Mouse (Mus musculus) gonadal fat pad, adult 2 months (tissue): Measurements from ENCODE around the gene Spry2. TPM values are rescaled to one million over a fixed set of nuclear protein-coding genes. Genes with fewer than 3 reads are reported as not detected.

Experiments used
- DNase-seq: peaks from one replicate; pipeline ENCODE4 v3.0.0-alpha.2; 2012; ENCODE audit warnings: low read depth
- polyA plus RNA-seq: library from polyadenylated mRNA; depleted of rRNA; stranded (reverse); fragments of >200 nt; gene quantifications from 2 replicates; pipeline ENCODE4 v1.2.3, GENCODE M21; 2012; rRNA removed

Gene Spry2
- polyA plus RNA-seq = 16.2 and 17.9 TPM in 2 replicates

DNA sequence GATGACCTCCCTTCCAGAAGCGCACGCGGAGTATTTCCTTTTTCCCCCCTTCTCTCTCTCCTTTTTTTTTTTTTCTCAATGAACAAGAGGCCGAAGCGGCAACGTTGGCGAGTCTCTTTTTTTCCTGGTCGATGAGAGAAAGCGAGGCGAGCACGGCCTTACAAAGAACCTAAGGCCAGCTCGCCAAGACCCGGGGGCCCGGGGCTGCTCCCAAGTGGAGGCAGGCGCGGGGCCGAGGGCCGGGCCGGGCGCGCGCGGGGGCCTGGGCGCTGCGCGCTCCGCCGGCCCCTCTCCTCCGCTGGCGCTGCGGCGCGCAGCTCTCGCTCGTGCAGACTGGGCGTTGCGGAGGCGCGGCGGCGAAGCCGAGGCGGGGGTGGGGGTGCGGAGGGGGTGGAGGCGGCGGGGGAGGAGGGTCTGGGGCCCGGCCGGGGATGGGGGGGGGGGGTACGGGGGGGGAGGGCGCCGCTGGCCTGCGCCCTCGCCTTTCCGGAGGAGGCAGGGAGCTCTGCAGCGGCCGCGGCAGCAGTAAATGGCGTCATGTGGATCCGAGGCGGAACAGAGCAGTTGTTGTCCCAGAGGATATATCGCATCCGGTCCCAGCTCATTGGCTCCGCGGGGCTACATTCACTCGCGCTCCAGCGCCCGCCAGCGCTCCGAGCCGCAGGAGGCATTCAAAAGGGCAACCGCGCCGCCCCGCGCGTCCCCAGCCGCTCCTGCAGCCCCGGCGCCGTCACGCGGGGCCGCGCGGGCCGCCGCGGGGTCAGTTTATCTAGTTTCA lies at the start of gene Spry2:
Gene Spry2, minus strand, starts transcription at position 29 of the 778 bp plus-strand sequence.
- no peak for DNase-seq

GRCm38 (mm10) chr14:105941353-105941752 lies 44.7 kb upstream of the Spry2 start:
- DNase-seq = no peak

GRCm38 (mm10) chr14:105926726-105927125 lies 30.1 kb upstream of the Spry2 start:
- no peak for DNase-seq

GRCm38 (mm10) chr14:105925305-105925704 lies 28.7 kb upstream of the Spry2 start:
- DNase-seq = no peak

DNA sequence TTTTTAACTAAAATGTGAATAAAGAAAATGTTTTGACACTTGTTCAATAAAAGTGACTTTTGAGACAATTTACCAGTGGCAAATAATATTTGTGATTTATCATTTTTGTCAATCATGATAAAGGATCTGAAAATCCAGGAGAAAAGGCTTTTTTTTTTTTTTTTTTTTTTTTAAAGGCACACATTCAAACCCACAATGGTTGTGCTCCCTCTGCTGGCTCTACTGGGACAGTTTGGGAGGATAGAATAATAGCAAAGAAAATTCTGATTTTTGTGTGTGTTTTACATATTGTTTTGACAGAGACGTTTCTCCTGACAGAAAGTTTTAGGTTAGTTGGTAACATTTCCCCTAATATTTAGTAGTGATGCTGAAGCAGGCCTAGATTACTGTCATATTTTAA lies 28.1 kb upstream of the Spry2 start:
- DNase-seq = no peak

GRCm38 (mm10) chr14:105922874-105923273 lies 26.3 kb upstream of the Spry2 start:
- no peak for DNase-seq

GRCm38 (mm10) chr14:105922427-105922826 lies 25.8 kb upstream of the Spry2 start:
- no peak for DNase-seq

DNA sequence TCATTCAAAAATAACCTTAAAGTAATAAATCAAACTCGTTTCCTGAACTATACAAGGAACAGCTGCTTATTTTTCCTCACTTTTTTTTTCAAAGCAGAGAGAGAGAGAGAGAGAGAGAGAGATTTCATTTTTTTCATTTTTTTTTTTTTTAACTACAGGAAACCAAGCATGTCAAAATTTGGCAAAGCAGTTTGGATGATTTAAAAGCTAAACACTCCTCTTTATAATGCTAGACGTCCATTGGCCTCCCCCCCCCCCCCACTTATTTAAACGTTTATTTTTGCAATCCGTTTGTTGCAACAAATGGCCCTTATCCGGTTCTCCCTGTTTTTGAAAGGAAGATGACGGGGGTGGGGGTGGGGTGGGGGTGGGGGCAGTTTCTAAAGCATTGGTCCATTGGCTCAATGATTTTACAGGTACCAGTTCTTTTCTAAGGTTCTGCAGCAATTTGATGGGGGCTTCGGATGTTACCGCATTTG lies 24.6 kb upstream of the Spry2 start:
- DNase-seq = no peak

GRCm38 (mm10) chr14:105920395-105921216 lies 24.0 kb upstream of the Spry2 start:
- no peak for DNase-seq

DNA sequence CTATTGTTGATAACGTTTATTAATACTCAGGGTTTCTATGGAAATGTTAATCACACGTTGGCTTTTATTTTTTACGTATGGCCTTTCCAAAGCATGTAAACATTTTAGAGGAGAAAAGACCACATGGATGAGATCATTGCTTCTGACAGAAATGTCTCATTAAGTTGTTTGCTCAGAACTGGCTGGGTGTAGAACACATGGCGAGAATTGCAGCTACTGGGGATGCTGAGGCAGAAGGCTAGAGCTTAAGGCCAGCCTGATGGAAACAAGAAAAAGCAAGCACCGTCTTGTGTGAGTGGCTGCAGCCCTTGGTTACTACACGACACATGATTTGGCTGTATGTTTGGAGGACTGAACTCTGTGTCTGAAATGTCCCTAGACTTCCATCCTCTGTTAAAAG lies 10.6 kb upstream of the Spry2 start:
- DNase-seq = no peak

GRCm38 (mm10) chr14:105905935-105906334 lies 9.3 kb upstream of the Spry2 start:
- no peak for DNase-seq

DNA sequence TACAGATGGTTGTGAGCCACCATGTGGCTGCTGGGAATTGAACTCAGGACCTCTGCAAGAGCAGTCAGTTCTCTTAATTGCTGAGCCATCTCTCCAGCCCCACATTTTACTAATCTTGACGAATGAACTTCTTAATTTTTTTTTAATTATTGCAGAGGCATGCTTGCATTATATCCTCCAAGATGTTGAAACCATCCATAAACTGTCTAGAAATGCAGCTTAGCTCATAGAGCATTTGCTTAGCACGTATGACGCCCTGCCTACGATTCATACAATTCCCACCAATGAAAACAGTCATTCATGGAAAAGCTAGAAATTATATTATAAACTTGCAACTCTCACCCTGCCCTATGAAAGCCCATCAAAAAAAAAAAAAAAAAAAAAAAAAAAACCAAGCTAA lies 8.9 kb upstream of the Spry2 start:
- DNase-seq = no peak

- no peak for DNase-seq
These were observed 6.2 kb upstream of the Spry2 start for GRCm38 (mm10) chr14:105902807-105903206.

GRCm38 (mm10) chr14:105900841-105901240 lies 4.2 kb upstream of the Spry2 start:
- DNase-seq = no peak

DNA sequence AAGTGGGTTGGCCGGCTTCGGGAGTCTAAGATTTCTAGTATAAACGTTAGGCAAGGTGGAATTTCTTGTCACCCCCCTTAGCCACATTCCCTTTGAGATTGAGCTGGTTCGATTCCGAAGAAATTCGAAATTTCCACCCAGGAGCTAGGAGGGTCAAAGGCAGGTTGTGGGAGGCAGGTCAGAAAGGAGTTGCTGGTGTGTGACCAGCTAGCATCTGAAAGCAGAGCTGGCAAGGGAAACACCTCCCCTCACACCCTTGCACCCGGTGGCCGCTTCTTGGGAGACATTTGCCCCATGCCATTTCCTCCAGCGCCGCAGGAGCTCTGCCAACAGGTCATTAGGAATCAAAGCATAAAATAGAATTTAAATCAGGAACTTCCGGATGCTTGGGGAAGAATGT lies 2.5 kb upstream of the Spry2 start:
- no peak for DNase-seq

DNA sequence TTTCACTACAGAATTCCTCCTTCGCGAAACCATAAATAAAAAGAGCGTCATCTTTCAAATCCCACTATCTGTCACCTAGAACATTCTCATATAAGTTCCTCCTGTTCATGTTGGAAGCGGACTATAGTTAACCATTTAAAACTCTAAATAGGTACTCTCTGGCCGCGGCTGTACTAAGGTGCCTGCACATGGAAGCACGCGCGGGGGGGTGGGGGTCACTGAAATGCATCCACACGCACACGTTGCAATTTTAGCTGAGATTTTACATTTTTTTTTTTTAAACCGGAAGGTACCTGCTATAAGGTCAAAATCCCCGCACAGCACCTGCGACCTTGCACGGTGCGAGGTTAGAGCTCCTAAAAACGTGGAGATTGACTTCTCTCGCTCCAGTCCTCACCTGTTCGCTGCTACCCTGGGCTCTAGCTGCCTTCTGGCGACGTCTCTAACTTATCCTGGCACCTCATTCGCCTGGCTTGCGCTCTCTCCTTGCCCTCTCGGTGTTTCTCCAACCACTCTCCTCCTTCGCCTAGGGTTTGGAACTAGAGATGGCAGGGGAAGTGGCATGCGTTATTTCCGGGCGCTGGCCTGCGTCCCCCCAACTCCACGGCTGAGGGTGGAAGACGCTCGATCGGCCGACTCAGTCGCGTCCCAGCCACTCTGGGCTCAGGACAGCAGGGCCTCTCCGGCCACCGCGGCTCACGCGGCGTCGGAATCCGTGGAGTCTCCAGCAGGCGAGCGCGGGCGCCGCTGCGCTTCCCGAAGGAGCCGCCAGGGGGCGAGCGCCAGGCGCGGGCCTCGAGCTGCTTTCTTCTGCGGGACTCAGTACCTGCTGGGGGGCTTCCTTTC lies 1.9 kb upstream of the Spry2 start:
- no peak for DNase-seq

DNA sequence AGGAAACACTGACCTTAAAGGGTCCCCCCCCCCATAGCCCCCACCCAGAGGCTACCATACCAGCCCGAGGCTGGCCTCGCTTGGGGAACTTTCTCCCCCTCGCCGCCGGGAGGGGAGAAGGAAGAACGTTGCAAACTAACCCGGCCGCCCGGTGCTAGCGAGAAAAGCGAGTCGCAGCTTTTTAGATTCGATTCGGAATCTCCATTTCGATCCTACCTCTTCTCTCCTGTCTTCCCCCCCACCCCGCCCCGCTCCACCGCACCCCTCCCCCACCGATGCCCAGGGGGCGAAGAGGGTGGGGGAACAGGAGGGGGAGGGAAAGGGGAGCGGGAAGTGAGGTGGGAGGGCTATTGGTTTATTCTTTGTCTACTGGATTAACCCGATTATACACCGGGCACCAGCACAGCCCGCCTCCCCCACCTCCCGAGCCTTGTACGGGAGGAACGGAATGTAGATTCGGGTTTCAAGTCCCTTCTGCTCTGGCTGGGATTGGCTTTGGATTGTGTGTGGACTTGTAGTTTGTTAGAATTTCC lies 1.0 kb upstream of the Spry2 start:
- DNase-seq = no peak

GRCm38 (mm10) chr14:105895961-105896651 lies 513 bp downstream of the Spry2 start:
- DNase-seq = no peak

- no peak for DNase-seq
These were observed 1.4 kb downstream of the Spry2 start for GRCm38 (mm10) chr14:105894971-105895873.

GRCm38 (mm10) chr14:105893623-105893995 lies 3.0 kb downstream of the Spry2 start:
- DNase-seq = no peak
